Mouse (Mus musculus): Measurements from ENCODE around the gene Mfap1a. TPM values are rescaled to one million over a fixed set of nuclear protein-coding genes. Genes with fewer than 3 reads are reported as not detected.
A peak's percentile ranks its signal among the peaks of the same experiment; 100 is the strongest.
"Not testable (repeated sequence)": the region's sequence is repeated elsewhere in the genome, so short reads cannot be mapped to it uniquely, and the experiment has no call there.

Mfap1a gene
- polyA plus RNA-seq, 1 experiment from 2014 or later, result 18.6 TPM

GRCm38 (mm10) chr2:121511401-121511800, 4.9 kb upstream of the Mfap1a start:
- 90% methylated on average over 8 of the region's 8 CpGs for WGBS
- Histone ChIP-seq H3K27ac (ENCODE audit: poor library complexity, severe bottlenecking) (no peak overlapping the region), H3K27me3 (replicated peaks) (no peaks in the 10 kb centered on the region), H3K9me3 (replicated peaks) (no peaks in the 10 kb centered on the region), H3K4me2 (no peak overlapping the region), H3K36me3 (peaks cover 30% of the 10 kb centered on the region), H3K9ac (no peak overlapping the region), H3K4me3 (no peak overlapping the region), H3K4me1 (replicated peaks) (peaks cover 14% of the 10 kb centered on the region)
- ATAC-seq (ENCODE audit: insufficient number of reproducible peaks, low FRiP score), result no peak

DNA sequence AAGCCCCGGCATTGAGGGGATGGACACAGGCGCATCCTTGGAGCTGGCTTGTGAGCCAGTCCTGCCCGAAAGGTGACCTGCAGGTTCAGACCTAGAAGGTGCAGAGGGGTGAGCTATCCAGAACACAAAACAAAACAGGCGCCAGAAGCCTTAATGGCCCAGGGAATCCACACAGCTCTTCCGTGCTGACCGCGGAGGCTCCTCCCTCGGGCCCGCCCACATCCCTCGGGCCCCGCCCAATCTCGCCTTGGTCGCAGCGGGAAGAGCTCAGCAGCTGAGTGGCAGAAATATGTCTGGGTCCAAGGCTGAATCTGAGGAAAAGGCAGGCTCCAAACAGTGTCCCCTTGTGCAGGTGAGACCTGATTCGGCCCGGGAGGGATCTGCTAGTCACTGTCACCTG, 3.1 kb upstream of the Mfap1a start:
- no peaks in the 10 kb centered on the region for H3K9me3 ChIP-seq (replicated peaks)
- WGBS, result 20% methylated on average over 16 of the region's 16 CpGs
- H3K4me1 ChIP-seq (replicated peaks), result peaks cover 14% of the 10 kb centered on the region
- ATAC-seq (ENCODE audit: insufficient number of reproducible peaks, low FRiP score), result peak; percentile 83
- peak overlapping the region; percentile 56 for H3K9ac ChIP-seq
- no peak overlapping the region for H3K27ac ChIP-seq (ENCODE audit: poor library complexity, severe bottlenecking)
- peak overlapping the region; percentile 68 for H3K4me2 ChIP-seq
- H3K36me3 ChIP-seq, result peaks cover 23% of the 10 kb centered on the region
- no peaks in the 10 kb centered on the region for H3K27me3 ChIP-seq (replicated peaks)
- peak overlapping the region; percentile 45 for H3K4me3 ChIP-seq

DNA sequence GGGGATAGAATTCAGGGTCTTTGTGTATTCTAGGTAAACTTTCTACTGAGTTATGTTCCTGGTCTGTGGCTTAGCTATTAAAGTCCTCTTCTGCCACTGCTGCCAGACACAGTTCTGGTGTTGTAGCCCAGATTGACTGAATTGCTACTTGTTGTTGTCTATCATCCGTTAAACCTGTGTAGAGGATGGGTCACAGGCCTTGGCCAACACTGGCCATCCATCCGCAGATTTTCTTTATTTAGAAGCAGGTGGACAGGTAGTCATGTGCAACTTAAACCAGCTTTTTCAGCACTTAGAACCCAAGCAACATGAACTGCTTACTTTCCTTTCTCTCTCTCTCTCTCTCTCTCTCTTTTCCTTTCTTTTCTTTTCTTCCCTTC, 1.5 kb upstream of the Mfap1a start:
- peaks cover 15% of the 10 kb centered on the region for H3K36me3 ChIP-seq
- peak overlapping the region; percentile 66 for H3K4me3 ChIP-seq
- no peak for ATAC-seq (ENCODE audit: insufficient number of reproducible peaks, low FRiP score)
- no peak overlapping the region for H3K27ac ChIP-seq (ENCODE audit: poor library complexity, severe bottlenecking)
- H3K4me2 ChIP-seq, result peak overlapping the region; percentile 75
- WGBS, result 82% methylated on average over 2 of the region's 2 CpGs
- peaks cover 14% of the 10 kb centered on the region for H3K4me1 ChIP-seq (replicated peaks)
- peak overlapping the region; percentile 20; the same call in 1 of the 2 replicates for H3K9ac ChIP-seq
- H3K27me3 ChIP-seq (replicated peaks), result no peaks in the 10 kb centered on the region
- no peaks in the 10 kb centered on the region for H3K9me3 ChIP-seq (replicated peaks)

DNA sequence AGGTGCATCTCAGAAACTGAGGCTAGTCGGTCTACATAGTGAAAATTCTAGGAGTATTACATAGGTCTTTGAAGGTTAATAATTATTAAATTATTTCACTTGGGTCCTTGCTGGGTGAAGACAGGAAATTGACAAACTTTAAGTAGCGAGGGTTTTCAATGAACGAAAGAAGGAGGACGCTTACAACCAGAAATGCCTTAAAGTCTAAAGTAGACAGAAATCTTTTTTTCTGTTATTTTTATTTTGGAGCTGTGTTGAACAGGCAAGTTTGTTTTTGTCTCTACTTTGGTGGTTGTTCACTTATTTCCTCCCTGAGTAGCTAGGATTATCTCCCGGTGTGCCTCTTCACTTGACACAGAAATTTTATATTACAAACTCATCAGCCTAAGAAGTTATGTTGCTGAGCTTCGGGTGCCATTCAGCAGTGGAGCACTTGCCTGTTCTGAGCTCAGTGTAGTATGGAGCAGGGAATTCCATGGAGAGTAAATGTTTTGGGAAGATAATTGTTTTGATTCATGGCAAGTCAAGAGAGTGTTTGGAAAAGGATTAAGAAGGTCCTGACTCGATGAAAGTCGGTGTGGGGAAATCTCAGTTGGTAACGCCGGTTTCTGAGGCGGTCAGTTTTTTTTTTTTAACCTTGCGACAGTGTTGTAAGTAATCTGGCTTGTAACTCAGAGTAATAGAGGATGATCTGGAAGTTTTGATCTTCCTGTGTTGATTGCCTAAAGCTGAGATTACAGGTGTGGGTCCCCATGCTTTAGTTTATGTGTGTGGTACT, 897 bp upstream of the Mfap1a start:
- no peak for ATAC-seq (ENCODE audit: insufficient number of reproducible peaks, low FRiP score)
- Histone ChIP-seq H3K9me3 (replicated peaks) (no peaks in the 10 kb centered on the region), H3K4me3 (peak overlapping the region; percentile 66), H3K4me2 (peak overlapping the region; percentile 75), H3K27ac (ENCODE audit: poor library complexity, severe bottlenecking) (no peak overlapping the region), H3K9ac (peak overlapping the region; percentile 64), H3K4me1 (replicated peaks) (peaks cover 14% of the 10 kb centered on the region), H3K36me3 (peaks cover 13% of the 10 kb centered on the region), H3K27me3 (replicated peaks) (no peaks in the 10 kb centered on the region)
- WGBS, result 21% methylated on average over 12 of the region's 12 CpGs

DNA sequence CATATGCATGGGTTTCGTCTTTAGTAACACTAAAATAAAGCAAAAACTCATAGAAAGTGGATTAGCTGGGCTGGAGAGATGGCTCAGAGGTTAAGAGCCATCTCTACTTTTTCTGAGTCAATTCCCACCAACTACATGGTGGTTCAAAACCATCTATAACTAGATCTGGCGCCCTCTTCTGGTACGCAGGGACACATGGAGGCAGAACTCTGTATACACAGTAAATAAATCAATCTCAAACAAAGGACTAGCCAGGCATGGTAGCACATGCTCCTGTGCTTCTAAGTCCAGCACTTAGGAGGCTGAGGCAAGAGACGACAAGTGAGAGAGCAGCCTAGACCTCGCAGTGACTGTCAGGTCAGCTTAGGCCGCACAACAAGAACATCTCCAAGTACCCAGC, 4.9 kb downstream of the Mfap1a start:
- not testable (repeated sequence) for ATAC-seq (ENCODE audit: insufficient number of reproducible peaks, low FRiP score); H3K27ac ChIP-seq (ENCODE audit: poor library complexity, severe bottlenecking); H3K27me3 ChIP-seq (replicated peaks); H3K36me3 ChIP-seq; H3K4me1 ChIP-seq (replicated peaks); H3K9me3 ChIP-seq (replicated peaks); H3K4me3 ChIP-seq; H3K4me2 ChIP-seq; H3K9ac ChIP-seq
- WGBS, result 100% methylated on average over 2 of the region's 6 CpGs

DNA sequence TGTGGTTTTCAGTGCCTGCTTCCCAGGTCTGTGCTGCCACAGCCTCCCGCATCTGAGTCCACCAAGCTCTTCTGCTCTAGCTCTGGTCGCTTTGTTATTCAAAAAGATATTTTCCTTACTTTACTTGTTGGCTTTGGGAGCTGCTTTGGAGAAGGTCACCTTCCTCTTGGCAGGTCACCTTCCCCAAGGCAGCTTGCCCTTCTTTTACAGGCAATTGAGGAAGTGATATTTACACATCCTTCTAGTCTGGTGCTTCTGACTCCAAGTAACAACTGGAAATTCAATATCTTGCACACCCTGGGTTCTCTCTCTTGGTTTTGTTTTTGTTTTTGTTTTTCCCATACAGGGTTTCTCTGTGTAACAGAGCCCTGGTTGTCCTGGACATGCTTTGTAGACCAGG, 22.1 kb downstream of the Mfap1a start:
- H3K4me1 ChIP-seq (replicated peaks); H3K27ac ChIP-seq (ENCODE audit: poor library complexity, severe bottlenecking); H3K27me3 ChIP-seq (replicated peaks); H3K9ac ChIP-seq; H3K4me3 ChIP-seq; H3K4me2 ChIP-seq; H3K36me3 ChIP-seq; ATAC-seq (ENCODE audit: insufficient number of reproducible peaks, low FRiP score); H3K9me3 ChIP-seq (replicated peaks): not testable (repeated sequence)
- 61% methylated on average over 2 of the region's 2 CpGs for WGBS

DNA sequence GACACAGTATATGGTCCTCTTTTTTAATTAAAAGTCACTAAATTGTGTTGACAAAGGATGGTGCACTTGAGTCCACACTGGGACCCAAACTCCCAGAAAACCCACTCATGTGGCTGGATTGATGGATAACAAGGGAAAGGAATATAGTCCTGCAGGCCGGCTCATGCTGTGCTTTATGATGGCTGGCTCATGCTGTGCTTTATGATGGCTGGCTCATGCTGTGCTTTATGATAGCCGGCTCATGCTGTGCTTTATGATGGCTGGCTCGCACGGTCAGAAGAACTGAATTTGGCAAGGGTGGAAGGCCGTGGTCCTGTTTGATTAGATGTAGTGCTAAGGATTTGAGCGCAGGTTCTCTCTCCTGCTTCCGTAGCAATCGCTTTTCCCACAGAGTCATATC, 22.9 kb downstream of the Mfap1a start:
- no peak for ATAC-seq (ENCODE audit: insufficient number of reproducible peaks, low FRiP score)
- Histone ChIP-seq H3K4me1 (replicated peaks) (no peaks in the 10 kb centered on the region), H3K4me2 (no peak overlapping the region), H3K27me3 (replicated peaks) (no peaks in the 10 kb centered on the region; the same call in 1 of the 2 replicates), H3K9ac (no peak overlapping the region), H3K4me3 (no peak overlapping the region), H3K9me3 (replicated peaks) (no peaks in the 10 kb centered on the region), H3K27ac (ENCODE audit: poor library complexity, severe bottlenecking) (no peak overlapping the region), H3K36me3 (no peaks in the 10 kb centered on the region)
- WGBS, result 74% methylated on average over 8 of the region's 8 CpGs

GRCm38 (mm10) chr2:121480916-121481315, 25.5 kb downstream of the Mfap1a start:
- ATAC-seq (ENCODE audit: insufficient number of reproducible peaks, low FRiP score), result not testable (repeated sequence)

GRCm38 (mm10) chr2:121480498-121480897, 26.0 kb downstream of the Mfap1a start:
- no peak overlapping the region for H3K9ac ChIP-seq
- H3K4me1 ChIP-seq (replicated peaks), result no peaks in the 10 kb centered on the region
- 60% methylated on average over 3 of the region's 3 CpGs for WGBS
- ATAC-seq (ENCODE audit: insufficient number of reproducible peaks, low FRiP score), result no peak
- H3K4me2 ChIP-seq, result no peak overlapping the region
- H3K27ac ChIP-seq (ENCODE audit: poor library complexity, severe bottlenecking), result no peak overlapping the region
- no peaks in the 10 kb centered on the region for H3K9me3 ChIP-seq (replicated peaks)
- H3K27me3 ChIP-seq (replicated peaks), result no peaks in the 10 kb centered on the region; the same call in 1 of the 2 replicates
- H3K36me3 ChIP-seq, result peaks cover 3% of the 10 kb centered on the region; the same call in 1 of the 2 replicates
- no peak overlapping the region for H3K4me3 ChIP-seq

More at GRCm38 (mm10) chr2:121480916-121481315, 25.5 kb downstream of the Mfap1a start:
- H3K4me1 ChIP-seq (replicated peaks); H3K4me3 ChIP-seq; H3K4me2 ChIP-seq; H3K27ac ChIP-seq (ENCODE audit: poor library complexity, severe bottlenecking); H3K27me3 ChIP-seq (replicated peaks); H3K9me3 ChIP-seq (replicated peaks); H3K9ac ChIP-seq; H3K36me3 ChIP-seq: not testable (repeated sequence)
- WGBS, result 81% methylated on average over 13 of the region's 13 CpGs

DNA sequence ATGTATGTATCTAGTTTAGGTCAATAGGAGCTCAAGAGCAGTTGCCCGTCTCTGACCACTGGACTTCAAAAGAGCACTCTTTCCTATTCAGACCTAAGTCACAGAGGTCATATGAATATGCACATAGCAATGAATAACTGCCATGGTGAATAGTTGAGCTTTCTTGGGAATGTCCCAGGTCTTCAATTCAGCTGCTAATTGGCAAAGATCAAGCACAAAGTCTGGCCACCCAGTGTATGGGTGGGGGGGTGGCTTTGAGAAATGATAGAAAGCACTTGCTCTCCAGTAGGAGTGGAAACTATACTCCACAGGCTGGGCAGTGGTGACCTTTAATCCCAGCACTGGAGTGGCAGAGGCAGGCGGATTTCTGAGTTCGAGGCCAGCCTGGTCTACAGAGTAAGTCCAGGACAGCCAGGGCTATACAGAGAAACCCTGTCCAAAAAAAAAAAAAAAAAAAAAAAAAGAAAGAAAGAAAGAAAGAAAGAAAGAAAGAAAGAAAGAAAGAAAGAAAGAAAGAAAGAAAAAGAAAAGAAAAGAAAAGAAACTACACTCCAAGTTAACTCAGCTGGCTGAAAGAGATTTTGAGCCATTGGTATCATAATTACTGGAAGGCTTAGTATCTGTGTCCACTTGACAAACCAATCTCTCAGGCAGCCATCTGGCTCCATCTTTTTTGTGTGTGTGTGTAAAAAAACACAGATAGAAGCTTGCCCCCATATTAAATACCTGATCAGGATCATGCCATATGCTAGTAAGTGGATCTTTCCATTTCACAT, 28.8 kb downstream of the Mfap1a start:
- Histone ChIP-seq H3K27ac (ENCODE audit: poor library complexity, severe bottlenecking) (no peak overlapping the region), H3K36me3 (peaks cover 3% of the 10 kb centered on the region; the same call in 1 of the 2 replicates), H3K9ac (no peak overlapping the region), H3K4me2 (no peak overlapping the region), H3K4me1 (replicated peaks) (peaks cover 3% of the 10 kb centered on the region; the same call in 1 of the 2 replicates), H3K9me3 (replicated peaks) (no peaks in the 10 kb centered on the region), H3K4me3 (no peak overlapping the region), H3K27me3 (replicated peaks) (no peaks in the 10 kb centered on the region)
- no peak for ATAC-seq (ENCODE audit: insufficient number of reproducible peaks, low FRiP score)
- WGBS, result 76% methylated on average over 3 of the region's 3 CpGs

DNA sequence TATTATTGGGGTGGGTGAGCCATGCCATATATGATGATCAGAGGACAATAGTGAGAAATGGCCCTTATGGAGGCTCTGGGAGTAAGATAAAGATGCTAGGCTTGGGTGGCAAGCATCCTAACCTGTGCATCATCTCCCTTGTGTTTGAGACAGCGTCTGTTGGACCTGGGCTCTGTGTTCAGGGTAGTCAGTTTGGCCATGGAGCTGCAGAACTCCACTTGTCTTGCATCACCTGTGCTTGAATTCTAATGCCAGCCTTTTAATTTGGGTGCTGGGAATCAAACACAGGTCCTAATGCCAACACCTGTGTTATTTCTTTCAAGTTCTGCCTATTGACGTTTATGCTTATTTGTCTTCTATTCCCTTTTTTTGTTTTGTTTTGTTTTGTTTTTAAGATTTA, 31.2 kb downstream of the Mfap1a start:
- H3K9ac ChIP-seq; H3K4me1 ChIP-seq (replicated peaks); H3K27me3 ChIP-seq (replicated peaks); H3K4me2 ChIP-seq; H3K27ac ChIP-seq (ENCODE audit: poor library complexity, severe bottlenecking); H3K36me3 ChIP-seq; ATAC-seq (ENCODE audit: insufficient number of reproducible peaks, low FRiP score); H3K9me3 ChIP-seq (replicated peaks); H3K4me3 ChIP-seq: not testable (repeated sequence)
- 90% methylated on average over 2 of the region's 2 CpGs for WGBS
